Mouse (Mus musculus) cortical plate, adult 2 months (tissue): ENCODE results near the gene Armc12.

Experiments used
- CTCF ChIP-seq: fragments of 200-500 bp; IDR thresholded peaks from 2 replicates; pipeline ENCODE4 v1.5.1; 2011; ENCODE audit warnings: mild to moderate bottlenecking, control low read depth, low read length; ENCODE audit not compliant: insufficient read depth; ENCODE audit errors: extremely low read depth
- POLR2A ChIP-seq: fragments of 200-500 bp; IDR thresholded peaks from 2 replicates; pipeline ENCODE4 v1.6.1; 2011; ENCODE audit warnings: mild to moderate bottlenecking, low read length, control low read depth; ENCODE audit not compliant: insufficient read depth; ENCODE audit errors: extremely low read depth

DNA sequence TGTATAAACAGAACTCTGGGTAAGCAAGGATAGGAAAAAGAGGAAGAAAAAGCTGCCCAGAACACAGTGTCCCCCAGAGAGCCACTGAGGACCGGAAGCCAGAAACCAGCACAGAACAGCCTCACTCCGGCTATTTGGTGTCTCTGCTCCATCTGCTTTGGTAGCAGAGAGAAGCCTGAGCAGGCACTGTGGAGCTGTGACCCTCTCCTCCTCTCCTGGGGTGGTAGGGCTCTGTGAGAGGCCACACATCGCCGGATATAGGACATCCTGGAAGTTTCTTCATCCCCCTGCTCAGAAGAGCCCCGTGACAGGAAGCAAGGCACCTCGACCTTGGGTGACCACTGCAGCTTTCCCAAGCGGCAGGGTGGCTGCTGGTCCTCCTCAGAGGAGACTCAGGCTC is 16.8 kb upstream of the Armc12 start:
- TF ChIP-seq CTCF (no peak), POLR2A (no peak)
